In the genomic region with DNA sequence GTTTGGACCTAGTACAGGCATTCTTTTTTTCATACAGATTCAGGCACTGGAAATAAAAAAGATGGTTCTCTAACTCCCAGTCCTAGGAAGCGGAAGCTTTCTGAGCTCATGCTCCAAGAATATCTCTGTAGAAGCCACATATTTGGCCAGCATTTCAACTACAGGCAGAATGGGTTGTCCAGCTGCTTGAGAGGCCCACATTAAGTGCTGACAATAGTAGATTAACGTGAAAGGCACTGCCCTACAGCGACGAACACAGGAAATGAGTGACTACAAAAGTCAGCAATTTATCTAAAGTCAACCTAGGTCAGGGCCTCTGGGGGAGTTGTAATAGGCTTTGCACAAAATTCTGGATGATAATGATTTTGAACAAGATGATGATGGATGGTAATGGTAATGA, we compare ENCODE assay signal across 22 mouse cellular contexts.
A peak's percentile ranks its signal among the peaks of the same experiment; 100 is the strongest.
DNase-seq lines count a peak whose midpoint lies in the region; ATAC-seq and TF ChIP-seq lines count a peak whose summit lies in the region.
"Had no signal": no experiment of that assay in that cellular context is flagged by ENCODE, and none has a peak within 500 bp of the region (broad histone marks: within the 10 kb centered on the region; RNA-seq: fewer than 3 reads in every experiment).

No protein-coding gene starts in this region.

- TF ChIP-seq POLR2A in liver, adult 2 months (IDR thresholded peaks at IDR 0.05; ENCODE audit: extremely low read depth, insufficient read depth, low read length), result no peak

- no peak overlapping the region for H3K9ac ChIP-seq in liver, adult 2 months (ENCODE audit: low read depth, low read length)
- H3K9ac ChIP-seq in liver, embryonic 12.5 days, result no peak overlapping the region
- H3K9ac ChIP-seq: forebrain, postnatal 0 days; heart, embryonic 15.5 days; hindbrain, embryonic 15.5 days; limb, embryonic 13.5 days; liver, embryonic 15.5 days; midbrain, embryonic 12.5 days; neural tube, embryonic 15.5 days had no signal

- H3K9me3 ChIP-seq in heart, embryonic 10.5 days, result no peaks in the 10 kb centered on the region
- no peaks in the 10 kb centered on the region for H3K9me3 ChIP-seq in liver, embryonic 12.5 days (replicated peaks)
- H3K9me3 ChIP-seq: forebrain, embryonic 10.5 days; heart, embryonic 15.5 days; hindbrain, embryonic 15.5 days; limb, embryonic 13.5 days; liver, embryonic 15.5 days; midbrain, embryonic 12.5 days; neural tube, embryonic 15.5 days had no signal

- ATAC-seq in liver, embryonic 12.5 days, result no peak
- ATAC-seq: forebrain, postnatal 0 days; lung, postnatal 0 days had no signal

- H3K27ac ChIP-seq in heart, embryonic 10.5 days, result no peak overlapping the region
- H3K27ac ChIP-seq in liver, adult 2 months (replicated peaks; ENCODE audit: insufficient read depth, low read depth, low read length), result no peak overlapping the region
- no peak overlapping the region for H3K27ac ChIP-seq in liver, embryonic 12.5 days
- H3K27ac ChIP-seq: forebrain, embryonic 10.5 days; heart, embryonic 15.5 days; hindbrain, embryonic 15.5 days; limb, embryonic 13.5 days; liver, embryonic 15.5 days; midbrain, embryonic 12.5 days; neural tube, embryonic 15.5 days had no signal

- no peaks in the 10 kb centered on the region for H3K27me3 ChIP-seq in heart, embryonic 10.5 days (ENCODE audit: insufficient read depth, poor library complexity, severe bottlenecking)
- H3K27me3 ChIP-seq in liver, adult 2 months (ENCODE audit: control insufficient read depth, insufficient read depth, low read length), result no peaks in the 10 kb centered on the region
- 0 out of 2 replicates have a peak, but pooled peaks cover 3% of the 10 kb centered on the region for H3K27me3 ChIP-seq in liver, embryonic 12.5 days (replicated peaks)
- H3K27me3 ChIP-seq: heart, embryonic 15.5 days had no signal

- TF ChIP-seq CTCF in liver, adult 2 months (IDR thresholded peaks at IDR 0.05; ENCODE audit: low read depth, low read length), result no peak

- H3K4me2 ChIP-seq in liver, embryonic 12.5 days, result no peak overlapping the region
- H3K4me2 ChIP-seq: heart, embryonic 15.5 days; hindbrain, embryonic 15.5 days; limb, embryonic 13.5 days; liver, embryonic 15.5 days; midbrain, embryonic 12.5 days; neural tube, embryonic 15.5 days had no signal

- intact Hi-C loops in heart, postnatal 14 days (cut with DNase I), result no loop called here

- no peak overlapping the region for H3K4me3 ChIP-seq in heart, embryonic 10.5 days
- no peak overlapping the region for H3K4me3 ChIP-seq in liver, adult 2 months (ENCODE audit: insufficient read depth, low read depth, low read length)
- H3K4me3 ChIP-seq in liver, embryonic 12.5 days, result no peak overlapping the region
- H3K4me3 ChIP-seq: forebrain, embryonic 10.5 days; heart, embryonic 15.5 days; hindbrain, embryonic 15.5 days; limb, embryonic 13.5 days; liver, embryonic 15.5 days; midbrain, embryonic 12.5 days; neural tube, embryonic 15.5 days had no signal

- no peaks in the 10 kb centered on the region for H3K36me3 ChIP-seq in heart, embryonic 10.5 days
- H3K36me3 ChIP-seq in liver, adult 2 months (ENCODE audit: control insufficient read depth, insufficient read depth, low read length), result no peaks in the 10 kb centered on the region
- H3K36me3 ChIP-seq in liver, embryonic 12.5 days, result no peaks in the 10 kb centered on the region
- H3K36me3 ChIP-seq: forebrain, embryonic 10.5 days; heart, embryonic 15.5 days; hindbrain, embryonic 15.5 days; limb, embryonic 13.5 days; liver, embryonic 15.5 days; midbrain, embryonic 12.5 days; neural tube, embryonic 15.5 days had no signal

- WGBS in heart, embryonic 10.5 days, result 44% methylated on average over 4 of the region's 4 CpGs
- WGBS in liver, adult 2 months, result 56% methylated on average over 4 of the region's 4 CpGs
- WGBS in liver, embryonic 12.5 days (ENCODE audit: insufficient replicate concordance), result 26% methylated on average over 4 of the region's 4 CpGs

- no peaks in the 10 kb centered on the region for H3K4me1 ChIP-seq in heart, embryonic 10.5 days
- H3K4me1 ChIP-seq in liver, adult 2 months (ENCODE audit: control insufficient read depth, insufficient read depth, low read length), result no peaks in the 10 kb centered on the region
- no peaks in the 10 kb centered on the region for H3K4me1 ChIP-seq in liver, embryonic 12.5 days
- H3K4me1 ChIP-seq: forebrain, embryonic 10.5 days; heart, embryonic 15.5 days; hindbrain, embryonic 15.5 days; limb, embryonic 13.5 days; liver, embryonic 15.5 days; midbrain, embryonic 12.5 days; neural tube, embryonic 15.5 days had no signal

- no peaks in the 10 kb centered on the region for H3K79me2 ChIP-seq in liver, adult 2 months (ENCODE audit: control insufficient read depth, insufficient read depth, low read length)

- peak; percentile 55 to 71 for DNase-seq in heart, adult 9 months (ENCODE audit: low spot score in 2 of 2)
- DNase-seq in heart, embryonic 10.5 days (ENCODE audit: low spot score), result no peak
- peak; percentile 34 for DNase-seq in liver, adult 2 months (ENCODE audit: extremely low read depth, low read depth, low spot score)
- peak; percentile 3 to 26 for DNase-seq in heart, postnatal 14 days
- peak; percentile 13 for DNase-seq in kidney, postnatal 10 days
- DNase-seq in urinary bladder, postnatal 25 days (ENCODE audit: low spot score), result no peak
- DNase-seq in ovary, postnatal 14 days (ENCODE audit: low spot score), result no peak
- DNase-seq: adrenal gland, adult 2 months; cerebellum, adult 11 months; cerebellum, adult 9-11 months; forebrain, postnatal 0 days; gastrocnemius, postnatal 36 days; layer of hippocampus, adult 9-11 months had no signal

Comparison
In these comparisons a context has a peak if more than half of its experiments do, and no peak if none do; other contexts are left out.
1. DNase-seq: peak in heart, adult 9 months (2 of 2), liver, adult 2 months (single experiment), heart, postnatal 14 days (2 of 2) and kidney, postnatal 10 days (single experiment); none in heart, embryonic 10.5 days (single experiment), urinary bladder, postnatal 25 days (single experiment) and ovary, postnatal 14 days (single experiment).